Mouse (Mus musculus): ENCODE data around the gene Parp8.

GRCm38 (mm10) chr13:117012031-117012430 lies 13.3 kb downstream of the Parp8 start:
- TF ChIP-seq CTCF (IDR thresholded peaks at IDR 0.05; ENCODE audit: low read depth) (no peak), EP300 (IDR thresholded peaks at IDR 0.05; ENCODE audit: low read depth) (no peak)
